Mouse (Mus musculus) testis, adult 2 months (tissue): Measurements from ENCODE around the gene Zfp874a.

Experiments used
- CTCF ChIP-seq: fragments of 200-500 bp; IDR thresholded peaks from 2 replicates; pipeline ENCODE4 v1.5.1; 2012; ENCODE audit warnings: low read depth, mild to moderate bottlenecking, inconsistent platforms, low read length, moderate library complexity; ENCODE audit not compliant: control insufficient read depth, insufficient read depth, insufficient replicate concordance
- POLR2A ChIP-seq: fragments of 200-500 bp; IDR thresholded peaks from 2 replicates; pipeline ENCODE4 v1.6.1; 2012; ENCODE audit warnings: low read depth, mild to moderate bottlenecking, inconsistent platforms, low read length, moderate library complexity; ENCODE audit not compliant: control insufficient read depth

DNA sequence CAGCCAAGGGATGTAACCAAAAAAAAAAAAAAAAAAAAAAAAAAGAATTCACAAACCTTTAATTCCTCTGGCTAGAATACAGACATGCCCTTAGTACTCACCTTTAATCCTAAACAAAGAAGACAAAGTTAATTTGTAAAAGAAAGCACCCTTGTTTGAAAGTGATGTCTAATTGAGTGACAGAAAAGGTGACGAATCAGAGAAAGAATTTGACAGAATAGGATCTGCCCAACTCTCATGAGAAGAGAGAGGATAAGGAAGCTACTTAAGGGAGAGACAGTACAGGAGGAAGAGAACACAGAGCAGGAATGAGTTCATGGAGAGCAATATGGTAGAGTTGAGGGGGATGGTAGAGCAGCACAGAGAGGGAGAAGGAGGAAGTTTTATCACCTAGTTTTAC, 44.2 kb upstream of the Zfp874a start:
- TF ChIP-seq CTCF (no peak), POLR2A (no peak)
